Mouse (Mus musculus): ENCODE data around the gene Fen1.

DNA sequence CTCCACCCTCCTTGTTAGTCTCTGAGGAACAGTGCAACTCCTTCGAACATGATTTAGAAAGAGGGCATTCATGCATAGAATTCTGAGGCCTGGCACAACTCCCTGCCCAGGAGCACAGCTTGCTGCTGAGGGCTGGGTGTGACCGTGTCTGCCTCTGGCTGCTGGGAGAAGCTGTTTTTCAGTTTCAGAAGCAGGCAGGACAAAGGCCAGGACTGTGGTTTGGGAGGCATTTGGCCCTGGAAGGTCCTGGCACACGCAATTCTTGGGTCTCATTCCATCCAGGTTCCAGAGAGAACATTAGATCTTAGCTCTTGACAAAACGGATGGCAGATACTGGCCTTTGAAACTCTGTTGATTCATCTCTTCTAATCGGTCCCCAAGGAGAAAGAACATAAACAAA, 8.7 kb downstream of the Fen1 start:
- no peak for TF ChIP-seq CTCF (IDR thresholded peaks at IDR 0.05)
- TF ChIP-seq EP300 (IDR thresholded peaks at IDR 0.05) = no peak
